Mouse (Mus musculus): ENCODE measurements at regions not wholly inside any gene's neighbourhood (a gene's known extent, or its start where the extent isn't known, plus 50 kb on each side); places are given as distances from the start of the nearest gene placed in this dataset.

GRCm38 (mm10) chr7:124681212-124681611, 698.5 kb downstream of the Hs3st4 start:
- Histone ChIP-seq H3K27ac (no peak overlapping the region), H3K9me3 (no peaks in the 10 kb centered on the region), H3K4me3 (replicated peaks) (no peak overlapping the region), H3K9ac (no peak overlapping the region), H3K4me2 (no peak overlapping the region), H3K27me3 (no peaks in the 10 kb centered on the region), H3K36me3 (replicated peaks) (no peaks in the 10 kb centered on the region), H3K4me1 (no peaks in the 10 kb centered on the region)
- no peak for ATAC-seq (ENCODE audit: low FRiP score)
- WGBS, result 89% methylated on average over 10 of the region's 10 CpGs

- ATAC-seq (ENCODE audit: low FRiP score), result no peak
- Histone ChIP-seq H3K9ac (no peak overlapping the region), H3K9me3 (no peaks in the 10 kb centered on the region), H3K4me2 (no peak overlapping the region), H3K4me3 (replicated peaks) (no peak overlapping the region), H3K4me1 (no peaks in the 10 kb centered on the region), H3K27ac (no peak overlapping the region), H3K27me3 (no peaks in the 10 kb centered on the region), H3K36me3 (replicated peaks) (no peaks in the 10 kb centered on the region)
- 95% methylated on average over 2 of the region's 2 CpGs for WGBS
These were observed 699.2 kb downstream of the Hs3st4 start for GRCm38 (mm10) chr7:124681820-124682219.

GRCm38 (mm10) chr7:124685424-124685823, 702.8 kb downstream of the Hs3st4 start:
- H3K4me2 ChIP-seq, result no peak overlapping the region
- H3K36me3 ChIP-seq (replicated peaks), result no peaks in the 10 kb centered on the region
- H3K9me3 ChIP-seq, result no peaks in the 10 kb centered on the region
- no peak overlapping the region for H3K4me3 ChIP-seq (replicated peaks)
- no peak for ATAC-seq (ENCODE audit: low FRiP score)
- H3K27ac ChIP-seq, result no peak overlapping the region
- 87% methylated on average over 2 of the region's 2 CpGs for WGBS
- no peaks in the 10 kb centered on the region for H3K27me3 ChIP-seq
- H3K9ac ChIP-seq, result no peak overlapping the region
- no peaks in the 10 kb centered on the region for H3K4me1 ChIP-seq

- peak; percentile 57; the same call in 1 of the 2 replicates for ATAC-seq (ENCODE audit: low FRiP score)
- H3K36me3 ChIP-seq (replicated peaks), result no peaks in the 10 kb centered on the region
- H3K9me3 ChIP-seq, result no peaks in the 10 kb centered on the region
- H3K4me1 ChIP-seq, result peaks cover 10% of the 10 kb centered on the region
- peak overlapping the region; percentile 42; the same call in 1 of the 2 replicates for H3K27ac ChIP-seq
- H3K9ac ChIP-seq, result no peak overlapping the region
- no peak overlapping the region for H3K4me3 ChIP-seq (replicated peaks)
- WGBS, result 50% methylated on average over 6 of the region's 6 CpGs
- H3K4me2 ChIP-seq, result no peak overlapping the region
- no peaks in the 10 kb centered on the region for H3K27me3 ChIP-seq
These were observed 721.6 kb downstream of the Hs3st4 start for GRCm38 (mm10) chr7:124704163-124704824.

GRCm38 (mm10) chr7:124707143-124707542, 724.5 kb downstream of the Hs3st4 start:
- no peaks in the 10 kb centered on the region for H3K27me3 ChIP-seq
- no peak for ATAC-seq (ENCODE audit: low FRiP score)
- WGBS, result 51% methylated on average over 3 of the region's 3 CpGs
- H3K4me3 ChIP-seq (replicated peaks), result no peak overlapping the region
- no peak overlapping the region for H3K4me2 ChIP-seq
- H3K9ac ChIP-seq, result no peak overlapping the region
- H3K27ac ChIP-seq, result no peak overlapping the region
- H3K36me3 ChIP-seq (replicated peaks), result no peaks in the 10 kb centered on the region
- H3K4me1 ChIP-seq, result peaks cover 10% of the 10 kb centered on the region
- H3K9me3 ChIP-seq, result no peaks in the 10 kb centered on the region

- Histone ChIP-seq H3K4me1 (peaks cover 10% of the 10 kb centered on the region), H3K27ac (no peak overlapping the region), H3K36me3 (replicated peaks) (no peaks in the 10 kb centered on the region), H3K4me2 (no peak overlapping the region), H3K4me3 (replicated peaks) (no peak overlapping the region), H3K27me3 (no peaks in the 10 kb centered on the region), H3K9me3 (no peaks in the 10 kb centered on the region), H3K9ac (no peak overlapping the region)
- WGBS, result 65% methylated on average over 11 of the region's 11 CpGs
- ATAC-seq (ENCODE audit: low FRiP score), result no peak
These were observed 726.3 kb downstream of the Hs3st4 start for GRCm38 (mm10) chr7:124708771-124709485.

- no peak overlapping the region for H3K4me3 ChIP-seq (replicated peaks)
- H3K27ac ChIP-seq, result no peak overlapping the region
- no peak for ATAC-seq (ENCODE audit: low FRiP score)
- WGBS, result 52% methylated on average over 1 of the region's 1 CpGs
- H3K4me1 ChIP-seq, result no peaks in the 10 kb centered on the region
- H3K9ac ChIP-seq, result no peak overlapping the region
- no peak overlapping the region for H3K4me2 ChIP-seq
- no peaks in the 10 kb centered on the region for H3K9me3 ChIP-seq
- no peaks in the 10 kb centered on the region for H3K27me3 ChIP-seq
- no peaks in the 10 kb centered on the region for H3K36me3 ChIP-seq (replicated peaks)
These were observed 723.5 kb upstream of the Kdm8 start for GRCm38 (mm10) chr7:124720927-124721326.

- ATAC-seq (ENCODE audit: low FRiP score), result no peak
- H3K27ac ChIP-seq, result no peak overlapping the region
These were observed 702.4 kb upstream of the Kdm8 start for GRCm38 (mm10) chr7:124742086-124742485.

GRCm38 (mm10) chr7:124746321-124746720, 698.2 kb upstream of the Kdm8 start:
- H3K4me3 ChIP-seq (replicated peaks), result no peak overlapping the region
- H3K9me3 ChIP-seq, result no peaks in the 10 kb centered on the region
- no peak overlapping the region for H3K4me2 ChIP-seq
- no peaks in the 10 kb centered on the region for H3K4me1 ChIP-seq
- H3K27ac ChIP-seq, result no peak overlapping the region
- H3K36me3 ChIP-seq (replicated peaks), result no peaks in the 10 kb centered on the region
- WGBS, result 90% methylated on average over 2 of the region's 2 CpGs
- H3K27me3 ChIP-seq, result no peaks in the 10 kb centered on the region
- ATAC-seq (ENCODE audit: low FRiP score), result no peak
- no peak overlapping the region for H3K9ac ChIP-seq

More at GRCm38 (mm10) chr7:124742086-124742485, 702.4 kb upstream of the Kdm8 start:
- WGBS, result 8% methylated on average over 2 of the region's 2 CpGs
- Histone ChIP-seq H3K4me1 (no peaks in the 10 kb centered on the region), H3K4me3 (replicated peaks) (no peak overlapping the region), H3K9me3 (no peaks in the 10 kb centered on the region), H3K27me3 (0 out of 2 replicates have a peak, but pooled peaks cover 5% of the 10 kb centered on the region), H3K9ac (no peak overlapping the region), H3K4me2 (no peak overlapping the region), H3K36me3 (replicated peaks) (no peaks in the 10 kb centered on the region)

GRCm38 (mm10) chr7:124748396-124748795, 696.1 kb upstream of the Kdm8 start:
- no peak for ATAC-seq (ENCODE audit: low FRiP score)
- no peak overlapping the region for H3K4me2 ChIP-seq
- H3K36me3 ChIP-seq (replicated peaks), result no peaks in the 10 kb centered on the region
- H3K4me1 ChIP-seq, result no peaks in the 10 kb centered on the region
- H3K27me3 ChIP-seq, result no peaks in the 10 kb centered on the region
- H3K9ac ChIP-seq, result no peak overlapping the region
- no peaks in the 10 kb centered on the region for H3K9me3 ChIP-seq
- no peak overlapping the region for H3K4me3 ChIP-seq (replicated peaks)
- 79% methylated on average over 3 of the region's 3 CpGs for WGBS
- H3K27ac ChIP-seq, result no peak overlapping the region

- no peak overlapping the region for H3K4me2 ChIP-seq
- WGBS, result 92% methylated on average over 4 of the region's 4 CpGs
- no peak overlapping the region for H3K9ac ChIP-seq
- no peaks in the 10 kb centered on the region for H3K27me3 ChIP-seq
- H3K4me3 ChIP-seq (replicated peaks), result no peak overlapping the region
- no peaks in the 10 kb centered on the region for H3K36me3 ChIP-seq (replicated peaks)
- no peaks in the 10 kb centered on the region for H3K9me3 ChIP-seq
- H3K4me1 ChIP-seq, result no peaks in the 10 kb centered on the region
- no peak for ATAC-seq (ENCODE audit: low FRiP score)
- no peak overlapping the region for H3K27ac ChIP-seq
These were observed 685.4 kb upstream of the Kdm8 start for GRCm38 (mm10) chr7:124759084-124759483.

- H3K4me1 ChIP-seq, result no peaks in the 10 kb centered on the region; the same call in 1 of the 2 replicates
- H3K27me3 ChIP-seq, result no peaks in the 10 kb centered on the region
- H3K4me2 ChIP-seq, result no peak overlapping the region
- 100% methylated on average over 1 of the region's 1 CpGs for WGBS
- H3K27ac ChIP-seq, result no peak overlapping the region
- H3K9ac ChIP-seq, result no peak overlapping the region
- no peak for ATAC-seq (ENCODE audit: low FRiP score)
- no peaks in the 10 kb centered on the region for H3K9me3 ChIP-seq
- no peaks in the 10 kb centered on the region for H3K36me3 ChIP-seq (replicated peaks)
- no peak overlapping the region for H3K4me3 ChIP-seq (replicated peaks)
These were observed 666.7 kb upstream of the Kdm8 start for GRCm38 (mm10) chr7:124777822-124778221.

- ATAC-seq (ENCODE audit: low FRiP score), result 0 out of 2 replicates have a peak, but pooled peaks have one; percentile 41
- Histone ChIP-seq H3K4me1 (no peaks in the 10 kb centered on the region), H3K9ac (no peak overlapping the region), H3K4me2 (no peak overlapping the region), H3K4me3 (replicated peaks) (no peak overlapping the region), H3K36me3 (replicated peaks) (no peaks in the 10 kb centered on the region), H3K27me3 (no peaks in the 10 kb centered on the region), H3K9me3 (no peaks in the 10 kb centered on the region), H3K27ac (no peak overlapping the region)
- WGBS, result 56% methylated on average over 4 of the region's 4 CpGs
These were observed 661.7 kb upstream of the Kdm8 start for GRCm38 (mm10) chr7:124782816-124783215.

Measured in forebrain, embryonic 12.5 days (tissue).